Mouse (Mus musculus) midbrain, embryonic 14.5 days (tissue): ENCODE measurements around the gene Cs. TPM values are rescaled to one million over a fixed set of nuclear protein-coding genes. Genes with fewer than 3 reads are reported as not detected.

Source experiments
- ATAC-seq: fragments of 200-750 bp; cut with Nextera tagmentation; 2 replicates; pipeline ENCODE4 v1.8.0; 2017; ENCODE audit warnings: moderate number of reproducible peaks, moderate library complexity; ENCODE audit not compliant: low FRiP score, low TSS enrichment
- DNase-seq: peaks from one replicate; pipeline ENCODE4 v3.0.0-alpha.2; 2015
- H3K27ac ChIP-seq: fragments of 300-500 bp; sonication (generic); replicated peaks from 2 replicates; pipeline ENCODE4 v1.5.1; 2014; ENCODE audit warnings: mild to moderate bottlenecking, low read depth, low read length, moderate library complexity
- H3K27me3 ChIP-seq: fragments of 300-500 bp; sonication (generic); 2 replicates; pipeline ENCODE4 v1.6.1; 2014; ENCODE audit warnings: low read length, control low read depth, mixed read lengths; ENCODE audit not compliant: control insufficient read depth, insufficient read depth
- H3K36me3 ChIP-seq: fragments of 300-500 bp; sonication (generic); 2 replicates; pipeline ENCODE4 v1.6.1; 2014; ENCODE audit warnings: low read length, control low read depth; ENCODE audit not compliant: control insufficient read depth, insufficient read depth
- H3K4me1 ChIP-seq: fragments of 300-500 bp; sonication (generic); 2 replicates; pipeline ENCODE4 v1.6.1; 2014; ENCODE audit warnings: mild to moderate bottlenecking, antibody characterized with exemption, low read length, control low read depth; ENCODE audit not compliant: control insufficient read depth, insufficient read depth
- H3K4me2 ChIP-seq: fragments of 300-500 bp; sonication (generic); 2 replicates; pipeline ENCODE4 v1.6.1; 2014; ENCODE audit warnings: mild to moderate bottlenecking, low read length, moderate library complexity
- H3K4me3 ChIP-seq: fragments of 300-500 bp; sonication (generic); replicated peaks from 2 replicates; pipeline ENCODE4 v1.5.1; 2014; ENCODE audit warnings: low read depth, low read length
- H3K9ac ChIP-seq: fragments of 300-500 bp; sonication (generic); replicated peaks from 2 replicates; pipeline ENCODE4 v1.6.1; 2014; ENCODE audit warnings: mild to moderate bottlenecking, low read length, moderate library complexity
- H3K9me3 ChIP-seq: fragments of 300-500 bp; sonication (generic); 2 replicates; pipeline ENCODE4 v1.6.1; 2016; ENCODE audit warnings: low read length, control low read depth, mixed read lengths; ENCODE audit not compliant: control insufficient read depth
- WGBS: fragments of 180-500 bp; shearing (Covaris S2); extraction: QIAGEN DNeasy Blood & Tissue Kit; methylation state at CpG from one replicate; pipeline ENCODE4 v1.1.7; 2014; 5-methylcytosine and 5-hydroxymethylcytosine counted together
- polyA plus RNA-seq: library from polyadenylated mRNA; unstranded; fragments of >200 nt; fragmentation: Nextera tagmentation; extraction: Ambion mirVana; gene quantifications from 2 replicates; pipeline ENCODE4 v1.2.1, GENCODE M21; 2014

The Cs gene
- polyA plus RNA-seq, 1 experiment from 2014 or later: 247 TPM

GRCm38 (mm10) chr10:128340257-128340656 is 2.7 kb downstream of the Cs start:
- Histone ChIP-seq H3K9ac (no peak overlapping the region), H3K4me2 (no peak overlapping the region), H3K27me3 (no peaks in the 10 kb centered on the region), H3K27ac (no peak overlapping the region), H3K36me3 (0 out of 2 replicates have a peak, but pooled peaks cover 3% of the 10 kb centered on the region), H3K9me3 (no peaks in the 10 kb centered on the region), H3K4me1 (peaks cover 12% of the 10 kb centered on the region), H3K4me3 (no peak overlapping the region)
- DNase-seq (no peak), ATAC-seq (no peak)
- 79% methylated on average over 2 of the region's 2 CpGs for WGBS

DNA sequence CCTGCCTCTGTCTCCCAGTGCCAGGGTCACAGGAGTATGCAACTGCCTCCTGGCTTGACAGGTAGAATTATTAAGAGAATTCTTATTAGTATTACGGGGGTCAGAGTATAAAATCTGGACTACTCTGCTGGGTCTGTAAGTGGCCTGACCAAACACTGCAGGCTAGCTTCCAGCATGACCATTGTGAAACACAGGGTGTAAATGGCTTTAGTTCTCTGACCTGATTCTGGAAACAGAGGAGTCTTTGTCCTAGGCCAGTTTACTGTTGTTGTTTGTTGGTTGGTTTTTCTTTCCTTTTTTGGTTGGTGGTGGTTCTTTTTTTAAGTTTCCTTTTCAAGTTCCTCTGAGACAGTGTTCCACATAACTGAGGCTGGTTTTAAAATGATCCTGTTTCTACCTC is 5.9 kb downstream of the Cs start:
- 0 out of 2 replicates have a peak, but pooled peaks cover 3% of the 10 kb centered on the region for H3K36me3 ChIP-seq
- DNase-seq (no peak), ATAC-seq (no peak)
- H3K4me3 ChIP-seq: no peak overlapping the region
- H3K27ac ChIP-seq: no peak overlapping the region
- no peak overlapping the region for H3K9ac ChIP-seq
- H3K9me3 ChIP-seq: no peaks in the 10 kb centered on the region
- 91% methylated on average over 1 of the region's 1 CpGs for WGBS
- H3K27me3 ChIP-seq: no peaks in the 10 kb centered on the region
- H3K4me1 ChIP-seq: peaks cover 11% of the 10 kb centered on the region
- H3K4me2 ChIP-seq: no peak overlapping the region

DNA sequence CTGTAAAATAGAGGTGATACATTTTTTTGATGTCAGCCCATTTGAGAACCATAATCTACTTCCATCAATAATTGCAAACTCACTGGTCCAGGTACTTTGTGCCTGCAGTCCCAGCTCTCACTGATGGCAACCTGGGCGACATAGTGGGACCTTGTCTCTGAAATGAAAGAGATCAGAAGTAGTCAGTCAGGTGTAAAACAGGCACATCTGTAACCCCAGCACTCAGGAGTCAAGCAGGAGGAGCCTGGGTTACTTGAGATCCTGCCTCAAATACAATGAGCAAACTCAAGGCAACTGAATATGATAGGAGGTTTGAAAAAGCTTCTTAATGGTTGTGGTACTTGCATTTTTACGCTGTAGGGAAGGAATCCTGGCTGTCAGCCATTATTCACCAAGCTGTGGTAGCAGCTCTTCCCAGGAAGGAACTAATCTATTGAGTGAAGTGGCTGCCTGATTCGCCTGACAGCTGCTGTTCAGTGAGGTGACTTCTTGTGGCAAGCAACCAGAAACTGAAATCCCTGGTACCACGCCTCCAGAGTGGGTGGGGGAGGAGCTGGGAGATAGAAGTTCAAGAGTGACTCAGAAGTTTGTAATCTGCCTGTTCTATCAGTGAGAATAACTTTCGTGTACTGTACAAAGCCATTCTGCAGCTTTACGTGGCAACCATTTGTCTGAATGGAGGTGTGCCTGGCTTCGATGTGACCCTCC is 7.2 kb downstream of the Cs start:
- H3K27me3 ChIP-seq: no peaks in the 10 kb centered on the region
- H3K4me1 ChIP-seq: no peaks in the 10 kb centered on the region
- no peak overlapping the region for H3K9ac ChIP-seq
- DNase-seq (peak; percentile 62), ATAC-seq (no peak)
- no peaks in the 10 kb centered on the region for H3K9me3 ChIP-seq
- H3K4me2 ChIP-seq: no peak overlapping the region
- no peak overlapping the region for H3K27ac ChIP-seq
- 62% methylated on average over 7 of the region's 7 CpGs for WGBS
- no peak overlapping the region for H3K4me3 ChIP-seq
- H3K36me3 ChIP-seq: 0 out of 2 replicates have a peak, but pooled peaks cover 8% of the 10 kb centered on the region

DNA sequence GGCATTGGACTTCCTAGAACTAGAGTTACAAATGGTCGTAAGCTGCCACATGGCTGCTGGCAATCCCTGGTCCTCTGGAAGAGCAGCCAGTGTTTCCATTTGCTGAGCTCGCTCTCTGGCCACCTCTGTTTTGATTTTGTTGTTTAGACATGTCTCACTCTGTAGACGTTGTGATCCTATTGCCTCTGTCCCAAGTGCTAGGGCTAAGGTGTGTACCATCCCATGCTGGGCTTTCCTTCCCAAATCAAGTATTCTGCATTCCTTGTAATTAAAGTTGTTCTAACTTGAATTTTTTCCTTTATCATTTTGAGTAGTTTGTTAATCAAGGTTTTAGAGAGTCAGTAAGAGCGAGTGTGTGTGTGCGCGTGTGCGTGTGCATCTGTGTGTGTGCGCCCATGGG is 10.0 kb downstream of the Cs start:
- no peak overlapping the region for H3K4me3 ChIP-seq
- no peak for DNase-seq
- 96% methylated on average over 8 of the region's 8 CpGs for WGBS
- no peaks in the 10 kb centered on the region for H3K27me3 ChIP-seq
- H3K4me1 ChIP-seq: no peaks in the 10 kb centered on the region
- H3K27ac ChIP-seq: no peak overlapping the region
- ATAC-seq: no peak
- no peaks in the 10 kb centered on the region for H3K9me3 ChIP-seq
- H3K4me2 ChIP-seq: no peak overlapping the region
- peaks cover 33% of the 10 kb centered on the region for H3K36me3 ChIP-seq
- H3K9ac ChIP-seq: no peak overlapping the region

DNA sequence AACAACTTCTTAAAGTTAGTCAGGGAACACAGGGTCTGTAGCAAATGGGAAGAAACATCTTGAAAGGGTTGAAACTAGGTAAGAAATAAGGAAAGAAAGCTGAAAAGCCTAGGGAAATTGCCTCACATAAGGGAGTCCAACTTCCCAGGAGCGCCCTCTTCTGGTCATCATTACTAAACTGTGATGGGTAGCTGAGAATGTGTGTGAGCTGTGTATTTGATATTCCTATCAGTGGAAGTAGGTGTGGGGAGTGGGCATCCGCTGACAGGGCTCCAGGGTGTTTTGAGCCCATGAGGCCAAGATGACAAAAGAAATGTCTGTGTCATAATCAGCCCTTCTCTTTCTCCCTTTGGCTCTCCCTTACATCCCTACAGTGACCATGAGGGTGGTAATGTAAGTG is 21.3 kb downstream of the Cs start:
- Histone ChIP-seq H3K27me3 (no peaks in the 10 kb centered on the region), H3K4me1 (no peaks in the 10 kb centered on the region), H3K9ac (no peak overlapping the region), H3K36me3 (peaks cover 89% of the 10 kb centered on the region), H3K4me2 (no peak overlapping the region), H3K4me3 (no peak overlapping the region), H3K9me3 (no peaks in the 10 kb centered on the region), H3K27ac (no peak overlapping the region)
- no peak for ATAC-seq
- DNase-seq: peak; percentile 79
- 62% methylated on average over 2 of the region's 2 CpGs for WGBS

DNA sequence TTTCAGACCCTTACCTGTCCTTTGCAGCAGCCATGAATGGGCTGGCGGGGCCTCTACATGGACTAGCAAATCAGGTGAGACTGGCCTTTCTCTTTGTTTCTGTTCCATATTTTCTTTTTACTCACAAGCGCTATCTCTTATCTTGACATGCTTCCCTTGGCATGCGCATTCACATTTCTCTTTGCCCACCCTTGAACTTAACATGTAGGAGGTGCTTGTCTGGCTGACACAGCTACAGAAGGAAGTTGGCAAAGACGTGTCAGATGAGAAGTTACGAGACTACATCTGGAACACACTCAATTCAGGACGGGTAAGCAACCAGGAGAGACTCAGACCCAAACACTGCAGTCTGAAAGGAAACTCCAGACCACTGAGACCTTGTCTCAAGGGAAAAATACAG is 21.7 kb downstream of the Cs start:
- peaks cover 87% of the 10 kb centered on the region for H3K36me3 ChIP-seq
- DNase-seq (no peak), ATAC-seq (no peak)
- no peak overlapping the region for H3K4me3 ChIP-seq
- H3K4me2 ChIP-seq: no peak overlapping the region
- 94% methylated on average over 6 of the region's 6 CpGs for WGBS
- H3K27ac ChIP-seq: no peak overlapping the region
- H3K27me3 ChIP-seq: no peaks in the 10 kb centered on the region
- H3K9ac ChIP-seq: no peak overlapping the region
- no peaks in the 10 kb centered on the region for H3K9me3 ChIP-seq
- H3K4me1 ChIP-seq: no peaks in the 10 kb centered on the region

DNA sequence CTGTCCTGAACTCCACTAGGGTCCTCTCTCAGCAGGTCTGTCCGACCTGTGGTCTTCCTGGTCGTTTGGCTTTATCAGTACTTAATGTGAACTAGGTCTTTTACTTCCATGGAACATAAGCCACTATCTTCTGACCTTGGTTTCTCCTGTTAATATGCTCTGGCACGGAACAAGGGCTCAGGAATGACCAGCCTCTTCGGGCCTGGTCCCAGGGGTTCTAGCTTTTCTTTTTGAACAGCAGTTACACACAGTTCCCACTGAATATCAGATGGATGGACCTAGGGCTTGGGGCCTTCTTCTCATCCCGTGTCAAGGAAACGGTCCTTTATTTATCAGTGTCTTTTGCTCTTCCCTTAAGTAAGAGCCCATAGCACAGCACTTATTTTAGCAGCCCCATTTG is 24.3 kb downstream of the Cs start:
- no peak overlapping the region for H3K4me2 ChIP-seq
- 94% methylated on average over 6 of the region's 6 CpGs for WGBS
- H3K9me3 ChIP-seq: no peaks in the 10 kb centered on the region
- no peaks in the 10 kb centered on the region for H3K4me1 ChIP-seq
- DNase-seq (no peak), ATAC-seq (no peak)
- H3K27ac ChIP-seq: no peak overlapping the region
- H3K9ac ChIP-seq: no peak overlapping the region
- H3K27me3 ChIP-seq: no peaks in the 10 kb centered on the region
- no peak overlapping the region for H3K4me3 ChIP-seq
- H3K36me3 ChIP-seq: peaks cover 74% of the 10 kb centered on the region

DNA sequence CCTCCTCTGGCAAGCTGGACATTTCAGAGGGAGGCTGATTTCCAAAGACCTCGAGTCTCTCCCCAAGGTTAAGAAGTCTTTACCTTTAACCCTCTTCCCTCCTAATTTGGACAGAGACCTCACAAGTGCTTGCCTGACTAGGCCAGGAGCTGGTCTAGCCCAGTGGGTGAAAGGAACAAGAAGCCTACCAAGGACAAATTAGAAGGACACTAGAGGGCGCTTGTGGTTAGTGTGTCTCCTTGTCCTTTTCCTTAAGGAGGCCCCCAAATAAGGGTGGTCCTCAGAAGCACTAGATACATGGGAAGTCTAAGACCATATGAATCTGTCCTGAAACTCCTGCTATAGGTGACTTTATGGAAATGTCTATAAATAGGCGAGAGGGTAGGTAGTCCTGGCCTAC is 25.0 kb downstream of the Cs start:
- H3K4me1 ChIP-seq: peaks cover 3% of the 10 kb centered on the region
- DNase-seq (peak; percentile 84), ATAC-seq (no peak)
- H3K36me3 ChIP-seq: peaks cover 68% of the 10 kb centered on the region
- no peak overlapping the region for H3K27ac ChIP-seq
- H3K9me3 ChIP-seq: no peaks in the 10 kb centered on the region
- no peak overlapping the region for H3K4me2 ChIP-seq
- H3K9ac ChIP-seq: no peak overlapping the region
- 56% methylated on average over 3 of the region's 3 CpGs for WGBS
- no peaks in the 10 kb centered on the region for H3K27me3 ChIP-seq
- H3K4me3 ChIP-seq: no peak overlapping the region

- Histone ChIP-seq H3K9ac (peak overlapping the region; percentile 74), H3K27me3 (no peaks in the 10 kb centered on the region), H3K4me1 (peaks cover 17% of the 10 kb centered on the region), H3K4me2 (peak overlapping the region; percentile 91), H3K27ac (peak overlapping the region; percentile 98), H3K36me3 (peaks cover 15% of the 10 kb centered on the region), H3K4me3 (peak overlapping the region; percentile 61), H3K9me3 (no peaks in the 10 kb centered on the region)
- ATAC-seq: no peak
- peak; percentile 29 for DNase-seq
- WGBS: 15% methylated on average over 19 of the region's 19 CpGs
Measured at GRCm38 (mm10) chr10:128367899-128368401, 30.4 kb downstream of the Cs start.
